Mouse (Mus musculus): ENCODE results near the gene Pnrc1. TPM values are rescaled to one million over a fixed set of nuclear protein-coding genes. Genes with fewer than 3 reads are reported as not detected.
A peak's percentile ranks its signal among the peaks of the same experiment; 100 is the strongest.

Gene Pnrc1
- polyA plus RNA-seq, 3 experiments from 2014 or later: 55.0 to 86.9 (median 86.3) TPM

- ATAC-seq: no peak
These were observed 68.1 kb downstream of the Pnrc1 start for GRCm38 (mm10) chr4:33221847-33222246.

- ATAC-seq: peak; percentile 98
These were observed 80.8 kb downstream of the Pnrc1 start, which contains the start of gene Srsf12 for GRCm38 (mm10) chr4:33208881-33209841. Gene Srsf12, plus strand, starts transcription at chr4:33208991.

GRCm38 (mm10) chr4:33207551-33207950 is 82.4 kb downstream of the Pnrc1 start:
- no peak for ATAC-seq

GRCm38 (mm10) chr4:33204682-33205081 is 85.3 kb downstream of the Pnrc1 start:
- ATAC-seq: peak; percentile 31

- ATAC-seq: no peak
These were observed 91.8 kb downstream of the Pnrc1 start for GRCm38 (mm10) chr4:33198117-33198516.

Other genes starting within 250 kb of the Pnrc1 start
- 10 to 100 TPM in 2 of 3 experiments, under 1 TPM in 1; 0.35 to 12.9 (median 12.9) TPM for gene Gabrr2, start 227.2 kb downstream of the Pnrc1 start, polyA plus RNA-seq (2017; shearing (Covaris generic))
- not detected for gene Gabrr1, start 157.6 kb downstream of the Pnrc1 start, polyA plus RNA-seq (2017; shearing (Covaris generic))
- not detected for gene Pm20d2, start 100.4 kb downstream of the Pnrc1 start, polyA plus RNA-seq (2017; shearing (Covaris generic))
- gene Srsf12, start 81.2 kb downstream of the Pnrc1 start, polyA plus RNA-seq (2017; shearing (Covaris generic)): 1 to 10 TPM; 1.4 to 4.2 (median 3.5) TPM
- 10 to 100 TPM; 59.7 to 63.1 (median 61.0) TPM for gene Rngtt, start 20.1 kb upstream of the Pnrc1 start, polyA plus RNA-seq (2017; shearing (Covaris generic))